Mouse (Mus musculus): ENCODE measurements around the gene Ccp110. TPM values are rescaled to one million over a fixed set of nuclear protein-coding genes. Genes with fewer than 3 reads are reported as not detected.

The Ccp110 gene
- polyA plus RNA-seq, 2 experiments: 8.8 to 42.6 TPM

DNA sequence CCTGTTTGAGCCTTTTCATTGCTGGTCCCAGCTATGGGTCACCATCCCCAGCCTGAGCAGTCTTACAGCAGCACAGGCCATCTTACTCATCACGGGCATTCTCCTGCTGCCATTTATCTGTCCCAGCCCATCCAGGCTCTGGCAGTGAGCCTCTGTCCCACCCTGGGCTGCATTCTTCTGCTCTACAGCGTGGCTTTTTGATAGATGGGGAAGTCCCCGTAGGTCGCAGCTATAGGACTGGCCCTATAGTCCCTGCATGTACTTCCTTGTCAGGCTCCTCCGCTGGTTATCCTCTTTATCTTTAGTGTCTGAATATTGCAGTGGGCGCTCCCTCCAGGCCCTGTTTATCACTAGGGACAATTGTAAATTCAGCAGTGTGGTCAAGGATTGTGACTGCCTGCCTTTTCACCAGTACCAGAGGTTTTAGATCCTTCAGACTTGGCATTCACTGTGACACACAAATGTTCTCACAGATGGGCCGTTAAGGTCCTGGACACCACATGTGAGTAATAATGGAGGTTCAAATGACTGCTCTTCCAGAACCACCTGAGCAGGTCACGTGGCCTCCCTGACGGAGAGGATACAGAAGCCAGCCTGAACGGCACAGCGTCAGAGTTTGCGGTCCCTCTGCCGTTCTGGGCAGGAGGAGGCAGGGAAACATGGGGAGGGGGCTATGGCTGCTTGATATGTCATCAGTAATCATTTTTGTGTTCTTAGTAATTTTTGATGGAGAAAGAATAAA, 16.7 kb downstream of the Ccp110 start:
- 91% methylated on average over 13 of the region's 13 CpGs for WGBS
- DNase-seq (ENCODE audit: low spot score) (no peak), ATAC-seq (ENCODE audit: low FRiP score, low read depth) (no peak)
- H3K36me3 ChIP-seq (ENCODE audit: control insufficient read depth, insufficient read depth, low read length): peaks cover 74% of the 10 kb centered on the region
- H3K27me3 ChIP-seq (ENCODE audit: control insufficient read depth, insufficient read depth, low read length): no peaks in the 10 kb centered on the region
- H3K9ac ChIP-seq (ENCODE audit: low read depth, low read length, severe bottlenecking): no peak overlapping the region
- no peak overlapping the region for H3K27ac ChIP-seq (replicated peaks; ENCODE audit: low read depth, low read length)
- no peak overlapping the region for H3K4me2 ChIP-seq (replicated peaks; ENCODE audit: low read depth, low read length, severe bottlenecking)
- no peak for TF ChIP-seq POLR2A (IDR thresholded peaks at IDR 0.05; ENCODE audit: borderline replicate concordance, extremely low read depth, insufficient read depth, insufficient read length)
- H3K4me3 ChIP-seq (replicated peaks; ENCODE audit: low read length): no peak overlapping the region
- H3K4me1 ChIP-seq (ENCODE audit: control insufficient read depth, insufficient read depth, low read length): no peaks in the 10 kb centered on the region
- no peaks in the 10 kb centered on the region for H3K9me3 ChIP-seq (ENCODE audit: control insufficient read depth, low read length)

DNA sequence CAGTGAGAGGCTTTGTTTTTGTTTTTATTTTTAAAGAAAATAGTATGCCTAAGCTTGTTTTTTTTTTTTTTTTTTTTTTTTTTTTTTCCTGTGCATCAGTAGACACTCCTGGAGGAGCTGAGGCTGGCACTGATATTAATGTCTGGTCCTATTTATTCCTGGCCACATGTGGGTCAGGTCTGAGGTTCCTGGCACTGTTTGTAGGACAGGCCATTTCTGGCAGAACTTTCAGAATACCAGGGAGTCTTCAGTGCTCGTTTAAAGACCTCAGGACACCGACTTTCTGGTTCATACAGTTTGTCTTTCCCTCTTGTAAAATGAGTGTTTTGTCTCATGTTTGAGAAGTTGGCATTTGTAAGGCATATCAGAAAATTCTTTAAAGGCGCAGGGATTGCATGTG, 19.4 kb downstream of the Ccp110 start:
- Histone ChIP-seq H3K9me3 (ENCODE audit: control insufficient read depth, low read length) (no peaks in the 10 kb centered on the region), H3K9ac (ENCODE audit: low read depth, low read length, severe bottlenecking) (no peak overlapping the region), H3K4me1 (ENCODE audit: control insufficient read depth, insufficient read depth, low read length) (no peaks in the 10 kb centered on the region), H3K4me2 (replicated peaks; ENCODE audit: low read depth, low read length, severe bottlenecking) (no peak overlapping the region), H3K27me3 (ENCODE audit: control insufficient read depth, insufficient read depth, low read length) (no peaks in the 10 kb centered on the region), H3K4me3 (replicated peaks; ENCODE audit: low read length) (no peak overlapping the region), H3K27ac (replicated peaks; ENCODE audit: low read depth, low read length) (no peak overlapping the region), H3K36me3 (ENCODE audit: control insufficient read depth, insufficient read depth, low read length) (peaks cover 72% of the 10 kb centered on the region)
- DNase-seq (ENCODE audit: low spot score) (no peak), ATAC-seq (ENCODE audit: low FRiP score, low read depth) (no peak)
- 91% methylated on average over 3 of the region's 3 CpGs for WGBS
- no peak for TF ChIP-seq POLR2A (IDR thresholded peaks at IDR 0.05; ENCODE audit: borderline replicate concordance, extremely low read depth, insufficient read depth, insufficient read length)

DNA sequence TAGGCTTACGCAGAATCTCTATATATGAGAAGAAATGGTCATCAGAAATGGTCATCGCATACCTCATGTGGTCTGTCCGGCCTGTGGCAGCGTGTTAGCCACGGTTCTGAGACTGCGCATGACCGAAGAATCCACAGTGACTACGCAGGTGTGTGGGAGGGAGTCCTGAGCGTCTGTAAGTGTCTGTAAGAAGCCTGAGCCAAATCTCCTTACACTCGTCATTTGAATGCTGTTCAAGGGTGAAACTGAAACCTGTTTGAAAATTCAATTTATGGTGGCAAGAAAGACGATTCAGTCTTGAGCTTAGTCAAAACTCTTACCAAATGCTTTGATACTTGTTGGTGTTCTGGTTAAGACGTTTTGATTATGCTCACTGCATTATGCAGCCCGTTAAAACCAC, 20.9 kb downstream of the Ccp110 start:
- H3K4me1 ChIP-seq (ENCODE audit: control insufficient read depth, insufficient read depth, low read length): no peaks in the 10 kb centered on the region
- H3K4me3 ChIP-seq (replicated peaks; ENCODE audit: low read length): no peak overlapping the region
- ATAC-seq (ENCODE audit: low FRiP score, low read depth): no peak
- H3K4me2 ChIP-seq (replicated peaks; ENCODE audit: low read depth, low read length, severe bottlenecking): no peak overlapping the region
- no peaks in the 10 kb centered on the region for H3K9me3 ChIP-seq (ENCODE audit: control insufficient read depth, low read length)
- TF ChIP-seq POLR2A (IDR thresholded peaks at IDR 0.05; ENCODE audit: borderline replicate concordance, extremely low read depth, insufficient read depth, insufficient read length): no peak
- no peak for DNase-seq (ENCODE audit: low spot score)
- whole genome bisulfite sequencing: 90% methylated on average over 13 of the region's 13 CpGs
- H3K27ac ChIP-seq (replicated peaks; ENCODE audit: low read depth, low read length): no peak overlapping the region
- H3K9ac ChIP-seq (ENCODE audit: low read depth, low read length, severe bottlenecking): no peak overlapping the region
- H3K27me3 ChIP-seq (ENCODE audit: control insufficient read depth, insufficient read depth, low read length): no peaks in the 10 kb centered on the region
- peaks cover 61% of the 10 kb centered on the region for H3K36me3 ChIP-seq (ENCODE audit: control insufficient read depth, insufficient read depth, low read length)

DNA sequence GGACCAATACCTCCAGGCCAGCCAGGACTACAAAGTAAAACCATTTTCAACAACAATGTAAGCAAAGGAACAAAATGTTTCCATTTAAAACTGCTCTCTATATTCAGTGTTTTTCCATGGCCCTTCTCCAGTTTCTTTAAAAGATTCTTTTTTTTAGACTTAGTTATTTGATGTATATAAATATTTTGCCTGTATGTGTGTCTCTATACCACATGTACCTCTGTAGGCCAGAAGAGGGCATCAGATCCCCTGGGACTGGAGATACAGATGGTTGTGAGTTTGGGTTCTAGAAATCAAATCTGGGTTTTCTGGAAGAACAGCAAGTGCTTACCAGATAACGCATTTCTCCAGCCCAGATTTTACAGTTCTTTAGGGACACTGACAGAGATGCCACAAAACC, 26.4 kb downstream of the Ccp110 start:
- ATAC-seq (ENCODE audit: low FRiP score, low read depth): no peak
- Histone ChIP-seq H3K27me3 (ENCODE audit: control insufficient read depth, insufficient read depth, low read length) (no peaks in the 10 kb centered on the region), H3K4me2 (replicated peaks; ENCODE audit: low read depth, low read length, severe bottlenecking) (no peak overlapping the region), H3K4me1 (ENCODE audit: control insufficient read depth, insufficient read depth, low read length) (peaks cover 9% of the 10 kb centered on the region; the same call in 1 of the 2 replicates), H3K4me3 (replicated peaks; ENCODE audit: low read length) (no peak overlapping the region), H3K27ac (replicated peaks; ENCODE audit: low read depth, low read length) (no peak overlapping the region), H3K9me3 (ENCODE audit: control insufficient read depth, low read length) (no peaks in the 10 kb centered on the region), H3K9ac (ENCODE audit: low read depth, low read length, severe bottlenecking) (no peak overlapping the region), H3K36me3 (ENCODE audit: control insufficient read depth, insufficient read depth, low read length) (peaks cover 18% of the 10 kb centered on the region)
- WGBS: 71% methylated on average over 1 of the region's 1 CpGs
- TF ChIP-seq POLR2A (IDR thresholded peaks at IDR 0.05; ENCODE audit: borderline replicate concordance, extremely low read depth, insufficient read depth, insufficient read length): no peak
- DNase-seq (ENCODE audit: low spot score): no peak

DNA sequence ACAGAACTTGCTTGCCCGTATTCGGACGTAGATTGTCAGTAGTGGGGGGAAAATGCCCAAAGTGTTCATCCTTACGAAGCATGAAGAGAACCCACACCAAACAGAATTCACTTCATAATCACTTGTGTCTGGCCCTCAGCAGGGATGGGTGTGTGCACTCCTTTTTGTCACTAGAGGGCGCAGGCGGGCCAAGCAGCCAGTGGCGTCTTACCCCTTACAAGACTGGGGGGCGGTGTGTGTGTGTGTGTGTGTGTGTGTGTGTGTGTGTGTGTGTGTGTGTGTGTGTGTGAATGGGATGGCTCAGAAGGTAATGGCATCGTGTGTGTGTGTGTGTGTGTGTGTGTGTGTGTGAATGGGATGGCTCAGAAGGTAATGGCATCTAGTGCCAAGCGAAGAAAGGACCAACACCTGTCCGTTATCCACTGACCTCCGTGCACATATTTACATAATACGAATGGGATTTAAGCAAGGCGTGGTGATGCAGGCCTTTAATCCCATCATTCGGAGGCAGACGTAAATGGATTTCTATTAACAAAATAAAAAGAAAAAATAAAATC, 27.7 kb downstream of the Ccp110 start, which contains the start of gene Vps35l:
Gene Vps35l (plus strand): TSS at position 252 of the 557 bp plus-strand sequence.
- peaks cover 14% of the 10 kb centered on the region for H3K36me3 ChIP-seq (ENCODE audit: control insufficient read depth, insufficient read depth, low read length)
- TF ChIP-seq POLR2A (IDR thresholded peaks at IDR 0.05; ENCODE audit: borderline replicate concordance, extremely low read depth, insufficient read depth, insufficient read length): no peak
- DNase-seq (ENCODE audit: low spot score) (peak; percentile 75), ATAC-seq (ENCODE audit: low FRiP score, low read depth) (peak; percentile 87)
- WGBS: 4% methylated on average over 15 of the region's 16 CpGs
- peak within 1 kb of the TSS; percentile 76 for H3K4me2 ChIP-seq (replicated peaks; ENCODE audit: low read depth, low read length, severe bottlenecking)
- H3K27ac ChIP-seq (replicated peaks; ENCODE audit: low read depth, low read length): no peak within 1 kb of the TSS
- H3K4me3 ChIP-seq (replicated peaks; ENCODE audit: low read length): peak within 1 kb of the TSS; percentile 63
- H3K27me3 ChIP-seq (ENCODE audit: control insufficient read depth, insufficient read depth, low read length): no peaks in the 10 kb centered on the region
- no peaks in the 10 kb centered on the region for H3K9me3 ChIP-seq (ENCODE audit: control insufficient read depth, low read length)
- peak within 1 kb of the TSS; percentile 63 for H3K9ac ChIP-seq (ENCODE audit: low read depth, low read length, severe bottlenecking)
- peaks cover 9% of the 10 kb centered on the region; the same call in 1 of the 2 replicates for H3K4me1 ChIP-seq (ENCODE audit: control insufficient read depth, insufficient read depth, low read length)

All from limb, embryonic 14.5 days (tissue).